ENCODE assay signal across 36 mouse cellular contexts in the genomic region with DNA sequence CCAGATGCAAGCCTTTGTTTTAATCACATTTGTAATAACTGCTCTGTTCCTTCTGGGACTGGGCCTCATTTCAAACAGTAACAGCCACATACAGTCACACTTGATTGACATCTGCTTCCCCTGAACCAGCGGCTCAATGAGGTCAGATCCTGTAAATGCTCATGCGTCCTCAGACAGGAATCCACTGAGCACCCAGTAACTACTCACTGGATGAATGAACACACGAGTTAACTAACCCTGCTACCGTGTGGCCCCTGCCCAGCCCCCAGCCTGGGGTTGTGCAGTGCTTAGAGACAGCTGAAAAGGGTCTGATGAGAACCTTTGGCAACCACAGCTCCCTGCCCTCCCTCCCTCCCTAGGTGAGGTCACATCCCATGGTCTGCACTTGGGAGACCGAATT. TPM values are rescaled to one million over a fixed set of nuclear protein-coding genes. Genes with fewer than 3 reads are reported as not detected.
DNase-seq lines count a peak whose midpoint lies in the region; ATAC-seq and TF ChIP-seq lines count a peak whose summit lies in the region.
"Had no signal": no experiment of that assay in that cellular context is flagged by ENCODE, and none has a peak within 500 bp of the region (broad histone marks: within the 10 kb centered on the region; RNA-seq: fewer than 3 reads in every experiment).

No protein-coding gene starts in this region.

- ATAC-seq in kidney, embryonic 14.5 days (ENCODE audit: low FRiP score, low TSS enrichment) = peak; percentile 39; the same call in 1 of the 2 replicates
- peak; percentile 55; the same call in 1 of the 2 replicates for ATAC-seq in kidney, postnatal 0 days (replicated peaks; ENCODE audit: low FRiP score, low read depth)
- ATAC-seq: CD4-positive, CD25-positive, alpha-beta regulatory T cell, adult 4 months; forebrain, embryonic 14.5 days; forebrain, postnatal 0 days had no signal

- H3K4me2 ChIP-seq in kidney, embryonic 14.5 days (replicated peaks; ENCODE audit: low read depth, low read length) = no peak overlapping the region
- no peak overlapping the region for H3K4me2 ChIP-seq in kidney, postnatal 0 days (ENCODE audit: low read length)
- H3K4me2 ChIP-seq: embryonic facial prominence, embryonic 12.5 days; embryonic facial prominence, embryonic 15.5 days; heart, embryonic 13.5 days; hindbrain, embryonic 12.5 days; hindbrain, embryonic 15.5 days had no signal

- no peaks in the 10 kb centered on the region for H3K36me3 ChIP-seq in kidney, embryonic 14.5 days (ENCODE audit: control insufficient read depth, insufficient read depth, low read length)
- no peaks in the 10 kb centered on the region for H3K36me3 ChIP-seq in kidney, postnatal 0 days (ENCODE audit: insufficient read depth, low read length)
- H3K36me3 ChIP-seq: embryonic facial prominence, embryonic 12.5 days; embryonic facial prominence, embryonic 15.5 days; heart, embryonic 10.5 days; heart, embryonic 13.5 days; hindbrain, embryonic 12.5 days; hindbrain, embryonic 15.5 days had no signal

- no peaks in the 10 kb centered on the region for H3K9me3 ChIP-seq in kidney, embryonic 14.5 days (ENCODE audit: control insufficient read depth, low read length)
- no peaks in the 10 kb centered on the region for H3K9me3 ChIP-seq in kidney, postnatal 0 days (replicated peaks; ENCODE audit: low read length)
- H3K9me3 ChIP-seq: embryonic facial prominence, embryonic 12.5 days; embryonic facial prominence, embryonic 15.5 days; heart, embryonic 10.5 days; hindbrain, embryonic 12.5 days; hindbrain, embryonic 15.5 days had no signal

- H3K9ac ChIP-seq in kidney, embryonic 14.5 days (ENCODE audit: low read depth, low read length) = no peak overlapping the region
- H3K9ac ChIP-seq in kidney, postnatal 0 days (ENCODE audit: low read depth, low read length) = no peak overlapping the region
- H3K9ac ChIP-seq: embryonic facial prominence, embryonic 12.5 days; embryonic facial prominence, embryonic 15.5 days; forebrain, postnatal 0 days; heart, embryonic 13.5 days; hindbrain, embryonic 12.5 days; hindbrain, embryonic 15.5 days had no signal

- H3K4me1 ChIP-seq in kidney, embryonic 14.5 days (ENCODE audit: control insufficient read depth, insufficient read depth, low read length) = no peaks in the 10 kb centered on the region
- no peaks in the 10 kb centered on the region for H3K4me1 ChIP-seq in kidney, postnatal 0 days (replicated peaks; ENCODE audit: insufficient read depth, low read length)
- H3K4me1 ChIP-seq: embryonic facial prominence, embryonic 12.5 days; embryonic facial prominence, embryonic 15.5 days; heart, embryonic 13.5 days; hindbrain, embryonic 12.5 days; hindbrain, embryonic 15.5 days had no signal

- DNase-seq in kidney, adult 8-10 months = no peak
- peak; percentile 11 for DNase-seq in kidney, postnatal 0 days (ENCODE audit: low spot score)
- DNase-seq in kidney, postnatal 10 days = no peak
- DNase-seq in retina, postnatal 1 day = peak; percentile 27
- no peak for DNase-seq in retina, embryonic 14.5 days (ENCODE audit: low spot score)
- peak; percentile 59 for DNase-seq in MN1 (ENCODE audit: low spot score)
- DNase-seq in adrenal gland, postnatal 10 days = no peak
- DNase-seq: adrenal gland, postnatal 14 days; cerebellum, adult 11 months; cerebellum, adult 2 months; cerebellum, adult 9-11 months; cerebellum, postnatal 25 days; forebrain, postnatal 0 days; gastrocnemius, adult 2 months; gastrocnemius, postnatal 14 days; heart, postnatal 14 days had no signal

- no peaks in the 10 kb centered on the region for H3K27me3 ChIP-seq in kidney, embryonic 14.5 days (ENCODE audit: control insufficient read depth, insufficient read depth, low read length)
- H3K27me3 ChIP-seq in kidney, postnatal 0 days (ENCODE audit: insufficient read depth, low read length) = no peaks in the 10 kb centered on the region
- H3K27me3 ChIP-seq: embryonic facial prominence, embryonic 12.5 days; embryonic facial prominence, embryonic 15.5 days; hindbrain, embryonic 12.5 days; hindbrain, embryonic 15.5 days had no signal

- 52% methylated on average over 5 of the region's 5 CpGs for WGBS in kidney, embryonic 14.5 days
- WGBS in kidney, postnatal 0 days = 36% methylated on average over 5 of the region's 5 CpGs

- no peak for TF ChIP-seq CTCF in kidney, postnatal 0 days (IDR thresholded peaks at IDR 0.05; ENCODE audit: low read depth)

- no peak overlapping the region for H3K27ac ChIP-seq in kidney, embryonic 14.5 days (ENCODE audit: low read depth, low read length)
- no peak overlapping the region for H3K27ac ChIP-seq in kidney, postnatal 0 days
- H3K27ac ChIP-seq: embryonic facial prominence, embryonic 12.5 days; embryonic facial prominence, embryonic 15.5 days; gastrocnemius, adult 2 months; heart, adult 2 months; heart, embryonic 10.5 days; heart, embryonic 13.5 days; hindbrain, embryonic 12.5 days; hindbrain, embryonic 15.5 days had no signal

- H3K4me3 ChIP-seq in kidney, embryonic 14.5 days (ENCODE audit: low read length) = no peak overlapping the region
- H3K4me3 ChIP-seq in kidney, postnatal 0 days (replicated peaks; ENCODE audit: low read depth, low read length) = no peak overlapping the region
- H3K4me3 ChIP-seq: embryonic facial prominence, embryonic 12.5 days; embryonic facial prominence, embryonic 15.5 days; gastrocnemius, adult 2 months; heart, adult 2 months; heart, embryonic 10.5 days; heart, embryonic 13.5 days; hindbrain, embryonic 12.5 days; hindbrain, embryonic 15.5 days had no signal

RNA-seq across cellular contexts. Expression of a gene that starts 13.8 kb away (rescaled TPM):
- polyA plus RNA-seq in kidney, embryonic 14.5 days (2014; fragmentation: Nextera tagmentation; extraction: Ambion mirVana) = not detected in 2 replicates
- polyA plus RNA-seq in kidney, postnatal 0 days (2015; fragmentation: Nextera tagmentation; extraction: Ambion mirVana) = not detected in 2 replicates
- total RNA-seq in adrenal gland, postnatal 10 days (2021) = not detected
- total RNA-seq: adrenal gland, adult 18-20 months; adrenal gland, postnatal 14 days; adrenal gland, postnatal 4 days; common myeloid progenitor, adult 5-6 weeks; forebrain, postnatal 0 days; gastrocnemius, adult 2 months; gastrocnemius, postnatal 14 days; heart, adult 2 months; heart, postnatal 14 days; hematopoietic stem cell, adult 5-6 weeks; MEL had no signal
- polyA plus RNA-seq: C2C12; CD4-positive, CD25-positive, alpha-beta regulatory T cell, adult 4 months; cerebellum, adult 2 months; embryonic facial prominence, embryonic 12.5 days; embryonic facial prominence, embryonic 15.5 days; forebrain, embryonic 11.5 days; forebrain, embryonic 14.5 days; frontal cortex, adult 2 months; gonadal fat pad, adult 2 months; heart, adult 2 months; heart, embryonic 10.5 days; heart, embryonic 13.5 days; heart, embryonic 16.5 days; hindbrain, embryonic 12.5 days had no signal

RNA-seq across cellular contexts. Expression of a gene that starts 27.9 kb away (rescaled TPM):
- polyA plus RNA-seq in kidney, embryonic 14.5 days (2014; fragmentation: Nextera tagmentation; extraction: Ambion mirVana) = 5.0 and 7.6 TPM in 2 replicates
- polyA plus RNA-seq in kidney, postnatal 0 days (2015; fragmentation: Nextera tagmentation; extraction: Ambion mirVana) = 4.1 and 4.5 TPM in 2 replicates
- 10 to 100 TPM; 17.3 to 29.7 TPM for total RNA-seq in adrenal gland, postnatal 10 days (2021)

Comparison
In these comparisons a context has a peak if more than half of its experiments do, and no peak if none do; other contexts are left out.
1. DNase-seq: peak in kidney, postnatal 0 days (single experiment), retina, postnatal 1 day (single experiment) and MN1 (single experiment); none in kidney, adult 8-10 months (0 of 2), kidney, postnatal 10 days (single experiment), retina, embryonic 14.5 days (single experiment) and adrenal gland, postnatal 10 days (single experiment).